Mouse (Mus musculus): ENCODE results near the gene Haghl.

Haghl gene

GRCm38 (mm10) chr17:25785281-25785745 is at the start of gene Haghl:
TSS of gene Haghl (minus strand) at chr17:25785673.
- DNase-seq = peak; percentile 97 to 99

GRCm38 (mm10) chr17:25834595-25835222 is 49.2 kb upstream of the Haghl start:
- peak in 1 of 2 experiments; percentile 13 for DNase-seq

GRCm38 (mm10) chr17:25833961-25834594 is 48.6 kb upstream of the Haghl start:
- peak in 1 of 2 experiments; percentile 41 for DNase-seq

GRCm38 (mm10) chr17:25833291-25833663 is 47.8 kb upstream of the Haghl start, which contains the start of gene Stub1:
TSS of gene Stub1 (minus strand) at chr17:25833404.
- peak; percentile 95 to 97 for DNase-seq

GRCm38 (mm10) chr17:25832436-25833290 is 47.2 kb upstream of the Haghl start:
- DNase-seq = peak; percentile 100

- DNase-seq = peak; percentile 41 to 51
Measured at GRCm38 (mm10) chr17:25831451-25832281, 46.2 kb upstream of the Haghl start.

- no peak for DNase-seq
Measured at GRCm38 (mm10) chr17:25830806-25831431, 45.4 kb upstream of the Haghl start.

GRCm38 (mm10) chr17:25830200-25830753 is 44.8 kb upstream of the Haghl start:
- DNase-seq = no peak

- DNase-seq = peak in 1 of 2 experiments; percentile 31
Measured at GRCm38 (mm10) chr17:25829558-25830017, 44.1 kb upstream of the Haghl start.

GRCm38 (mm10) chr17:25828712-25829557 is 43.5 kb upstream of the Haghl start, which contains the start of gene Jmjd8:
TSS of gene Jmjd8 (plus strand) at chr17:25828867.
- peak; percentile 84 to 90 for DNase-seq

- DNase-seq = peak in 1 of 2 experiments; percentile 28
Measured at GRCm38 (mm10) chr17:25828223-25828594, 42.7 kb upstream of the Haghl start.

- no peak for DNase-seq
Measured at GRCm38 (mm10) chr17:25827546-25828222, 42.2 kb upstream of the Haghl start.

GRCm38 (mm10) chr17:25827011-25827410 is 41.5 kb upstream of the Haghl start:
- no peak for DNase-seq

GRCm38 (mm10) chr17:25825984-25826570 is 40.6 kb upstream of the Haghl start:
- DNase-seq = no peak

GRCm38 (mm10) chr17:25825311-25825710 is 39.8 kb upstream of the Haghl start:
- no peak for DNase-seq

- DNase-seq = peak in 1 of 2 experiments; percentile 2
Measured at GRCm38 (mm10) chr17:25824362-25825142, 39.1 kb upstream of the Haghl start.

- DNase-seq = peak; percentile 75 to 83
Measured at GRCm38 (mm10) chr17:25823452-25823851, 38.0 kb upstream of the Haghl start, which contains the start of gene Wdr24. TSS of gene Wdr24 (plus strand) at chr17:25823627.
